Mouse (Mus musculus): ENCODE measurements at regions not wholly inside any gene's neighbourhood (a gene's known extent, or its start where the extent isn't known, plus 50 kb on each side); places are given as distances from the start of the nearest gene placed in this dataset.

GRCm38 (mm10) chr5:97204337-97204736 is 92.9 kb upstream of the Paqr3 start:
- TF ChIP-seq EP300 (optimal IDR thresholded peaks at IDR 0.05) (no peak), CTCF (IDR thresholded peaks at IDR 0.05; ENCODE audit: low read depth) (no peak)

Data from stomach, postnatal 0 days (tissue).